Mouse (Mus musculus): ENCODE results near the gene Macrod2. TPM values are rescaled to one million over a fixed set of nuclear protein-coding genes. Genes with fewer than 3 reads are reported as not detected.

The Macrod2 gene
- polyA plus RNA-seq, 1 experiment from 2014 or later, result 22.7 TPM

- WGBS, result 26% methylated on average over 2 of the region's 2 CpGs
- no peaks in the 10 kb centered on the region for H3K36me3 ChIP-seq
- no peaks in the 10 kb centered on the region for H3K4me1 ChIP-seq (replicated peaks)
- H3K9me3 ChIP-seq (replicated peaks), result no peaks in the 10 kb centered on the region
- no peak overlapping the region for H3K27ac ChIP-seq (ENCODE audit: poor library complexity, severe bottlenecking)
- no peak overlapping the region for H3K4me3 ChIP-seq
- H3K9ac ChIP-seq, result no peak overlapping the region
- no peaks in the 10 kb centered on the region for H3K27me3 ChIP-seq (replicated peaks)
- no peak overlapping the region for H3K4me2 ChIP-seq
- ATAC-seq (ENCODE audit: insufficient number of reproducible peaks, low FRiP score), result no peak
Measured at GRCm38 (mm10) chr2:141408766-141409165, 1013.7 kb downstream of the Macrod2 start.

GRCm38 (mm10) chr2:141416436-141416835 is 1021.3 kb downstream of the Macrod2 start:
- Histone ChIP-seq H3K27me3 (replicated peaks) (no peaks in the 10 kb centered on the region), H3K36me3 (no peaks in the 10 kb centered on the region), H3K4me2 (no peak overlapping the region), H3K9me3 (replicated peaks) (no peaks in the 10 kb centered on the region), H3K4me1 (replicated peaks) (no peaks in the 10 kb centered on the region), H3K27ac (ENCODE audit: poor library complexity, severe bottlenecking) (no peak overlapping the region), H3K4me3 (no peak overlapping the region), H3K9ac (no peak overlapping the region)
- no peak for ATAC-seq (ENCODE audit: insufficient number of reproducible peaks, low FRiP score)

GRCm38 (mm10) chr2:141416855-141417544 is 1021.9 kb downstream of the Macrod2 start:
- WGBS, result 54% methylated on average over 8 of the region's 8 CpGs
- no peaks in the 10 kb centered on the region for H3K9me3 ChIP-seq (replicated peaks)

GRCm38 (mm10) chr2:141419806-141420205 is 1024.7 kb downstream of the Macrod2 start:
- no peaks in the 10 kb centered on the region for H3K27me3 ChIP-seq (replicated peaks)
- no peak overlapping the region for H3K4me3 ChIP-seq
- no peak overlapping the region for H3K27ac ChIP-seq (ENCODE audit: poor library complexity, severe bottlenecking)
- ATAC-seq (ENCODE audit: insufficient number of reproducible peaks, low FRiP score), result no peak
- no peaks in the 10 kb centered on the region for H3K9me3 ChIP-seq (replicated peaks)
- no peak overlapping the region for H3K9ac ChIP-seq
- WGBS, result 60% methylated on average over 1 of the region's 1 CpGs
- H3K36me3 ChIP-seq, result no peaks in the 10 kb centered on the region
- no peaks in the 10 kb centered on the region for H3K4me1 ChIP-seq (replicated peaks)
- H3K4me2 ChIP-seq, result no peak overlapping the region

More at GRCm38 (mm10) chr2:141416855-141417544, 1021.9 kb downstream of the Macrod2 start:
- H3K36me3 ChIP-seq, result no peaks in the 10 kb centered on the region
- no peak overlapping the region for H3K9ac ChIP-seq
- no peak for ATAC-seq (ENCODE audit: insufficient number of reproducible peaks, low FRiP score)
- no peak overlapping the region for H3K4me2 ChIP-seq
- H3K27ac ChIP-seq (ENCODE audit: poor library complexity, severe bottlenecking), result no peak overlapping the region
- H3K4me3 ChIP-seq, result no peak overlapping the region
- no peaks in the 10 kb centered on the region for H3K27me3 ChIP-seq (replicated peaks)
- no peaks in the 10 kb centered on the region for H3K4me1 ChIP-seq (replicated peaks)

- Histone ChIP-seq H3K27ac (ENCODE audit: poor library complexity, severe bottlenecking) (no peak overlapping the region), H3K36me3 (no peaks in the 10 kb centered on the region), H3K9me3 (replicated peaks) (no peaks in the 10 kb centered on the region), H3K4me1 (replicated peaks) (no peaks in the 10 kb centered on the region), H3K4me3 (no peak overlapping the region), H3K9ac (no peak overlapping the region), H3K27me3 (replicated peaks) (no peaks in the 10 kb centered on the region), H3K4me2 (no peak overlapping the region)
- no peak for ATAC-seq (ENCODE audit: insufficient number of reproducible peaks, low FRiP score)
- 83% methylated on average over 5 of the region's 5 CpGs for WGBS
Measured at GRCm38 (mm10) chr2:141434084-141434483, 1039.0 kb downstream of the Macrod2 start.

GRCm38 (mm10) chr2:141434731-141435570 is 1039.8 kb downstream of the Macrod2 start:
- Histone ChIP-seq H3K36me3 (no peaks in the 10 kb centered on the region), H3K27me3 (replicated peaks) (no peaks in the 10 kb centered on the region), H3K9ac (no peak overlapping the region), H3K4me3 (no peak overlapping the region), H3K27ac (ENCODE audit: poor library complexity, severe bottlenecking) (no peak overlapping the region), H3K4me1 (replicated peaks) (no peaks in the 10 kb centered on the region), H3K9me3 (replicated peaks) (no peaks in the 10 kb centered on the region), H3K4me2 (no peak overlapping the region)
- no peak for ATAC-seq (ENCODE audit: insufficient number of reproducible peaks, low FRiP score)
- 73% methylated on average over 16 of the region's 16 CpGs for WGBS

GRCm38 (mm10) chr2:141441896-141442295 is 1046.8 kb downstream of the Macrod2 start:
- Histone ChIP-seq H3K9me3 (replicated peaks) (no peaks in the 10 kb centered on the region), H3K9ac (no peak overlapping the region), H3K36me3 (no peaks in the 10 kb centered on the region), H3K27me3 (replicated peaks) (no peaks in the 10 kb centered on the region), H3K27ac (ENCODE audit: poor library complexity, severe bottlenecking) (no peak overlapping the region), H3K4me3 (no peak overlapping the region), H3K4me1 (replicated peaks) (no peaks in the 10 kb centered on the region), H3K4me2 (no peak overlapping the region)
- 53% methylated on average over 2 of the region's 2 CpGs for WGBS
- ATAC-seq (ENCODE audit: insufficient number of reproducible peaks, low FRiP score), result no peak

GRCm38 (mm10) chr2:141449078-141449680 is 1054.1 kb downstream of the Macrod2 start:
- Histone ChIP-seq H3K27ac (ENCODE audit: poor library complexity, severe bottlenecking) (no peak overlapping the region), H3K4me3 (no peak overlapping the region), H3K4me2 (no peak overlapping the region), H3K9me3 (replicated peaks) (no peaks in the 10 kb centered on the region), H3K4me1 (replicated peaks) (no peaks in the 10 kb centered on the region), H3K36me3 (no peaks in the 10 kb centered on the region), H3K9ac (no peak overlapping the region), H3K27me3 (replicated peaks) (no peaks in the 10 kb centered on the region)
- 37% methylated on average over 2 of the region's 2 CpGs for WGBS
- no peak for ATAC-seq (ENCODE audit: insufficient number of reproducible peaks, low FRiP score)

GRCm38 (mm10) chr2:141463946-141464345 is 1068.8 kb downstream of the Macrod2 start:
- no peak overlapping the region for H3K4me2 ChIP-seq
- H3K27ac ChIP-seq (ENCODE audit: poor library complexity, severe bottlenecking), result no peak overlapping the region
- H3K9me3 ChIP-seq (replicated peaks), result no peaks in the 10 kb centered on the region
- no peaks in the 10 kb centered on the region for H3K36me3 ChIP-seq
- no peak overlapping the region for H3K4me3 ChIP-seq
- no peak for ATAC-seq (ENCODE audit: insufficient number of reproducible peaks, low FRiP score)
- H3K4me1 ChIP-seq (replicated peaks), result no peaks in the 10 kb centered on the region
- no peak overlapping the region for H3K9ac ChIP-seq
- WGBS, result 84% methylated on average over 1 of the region's 1 CpGs
- H3K27me3 ChIP-seq (replicated peaks), result no peaks in the 10 kb centered on the region

- Histone ChIP-seq H3K4me2 (no peak overlapping the region), H3K36me3 (no peaks in the 10 kb centered on the region), H3K27me3 (replicated peaks) (no peaks in the 10 kb centered on the region), H3K4me1 (replicated peaks) (no peaks in the 10 kb centered on the region), H3K9me3 (replicated peaks) (no peaks in the 10 kb centered on the region), H3K4me3 (no peak overlapping the region), H3K9ac (no peak overlapping the region), H3K27ac (ENCODE audit: poor library complexity, severe bottlenecking) (no peak overlapping the region)
- ATAC-seq (ENCODE audit: insufficient number of reproducible peaks, low FRiP score), result no peak
- WGBS, result 87% methylated on average over 1 of the region's 1 CpGs
Measured at GRCm38 (mm10) chr2:141472791-141473190, 1077.7 kb downstream of the Macrod2 start.

- no peak overlapping the region for H3K9ac ChIP-seq
- no peaks in the 10 kb centered on the region for H3K27me3 ChIP-seq (replicated peaks)
- no peak overlapping the region for H3K4me3 ChIP-seq
- no peaks in the 10 kb centered on the region for H3K4me1 ChIP-seq (replicated peaks)
- no peaks in the 10 kb centered on the region for H3K9me3 ChIP-seq (replicated peaks)
- no peak for ATAC-seq (ENCODE audit: insufficient number of reproducible peaks, low FRiP score)
- no peak overlapping the region for H3K27ac ChIP-seq (ENCODE audit: poor library complexity, severe bottlenecking)
- no peak overlapping the region for H3K4me2 ChIP-seq
- WGBS, result 77% methylated on average over 3 of the region's 3 CpGs
- no peaks in the 10 kb centered on the region for H3K36me3 ChIP-seq
Measured at GRCm38 (mm10) chr2:141477585-141477984, 1082.5 kb downstream of the Macrod2 start.

All from heart, embryonic 12.5 days (tissue).